Mouse (Mus musculus): ENCODE data around the gene Vwa7. TPM values are rescaled to one million over a fixed set of nuclear protein-coding genes. Genes with fewer than 3 reads are reported as not detected.
A peak's percentile ranks its signal among the peaks of the same experiment; 100 is the strongest.

Vwa7 gene
- polyA plus RNA-seq, 1 experiment from 2014 or later = 0.37 TPM

DNA sequence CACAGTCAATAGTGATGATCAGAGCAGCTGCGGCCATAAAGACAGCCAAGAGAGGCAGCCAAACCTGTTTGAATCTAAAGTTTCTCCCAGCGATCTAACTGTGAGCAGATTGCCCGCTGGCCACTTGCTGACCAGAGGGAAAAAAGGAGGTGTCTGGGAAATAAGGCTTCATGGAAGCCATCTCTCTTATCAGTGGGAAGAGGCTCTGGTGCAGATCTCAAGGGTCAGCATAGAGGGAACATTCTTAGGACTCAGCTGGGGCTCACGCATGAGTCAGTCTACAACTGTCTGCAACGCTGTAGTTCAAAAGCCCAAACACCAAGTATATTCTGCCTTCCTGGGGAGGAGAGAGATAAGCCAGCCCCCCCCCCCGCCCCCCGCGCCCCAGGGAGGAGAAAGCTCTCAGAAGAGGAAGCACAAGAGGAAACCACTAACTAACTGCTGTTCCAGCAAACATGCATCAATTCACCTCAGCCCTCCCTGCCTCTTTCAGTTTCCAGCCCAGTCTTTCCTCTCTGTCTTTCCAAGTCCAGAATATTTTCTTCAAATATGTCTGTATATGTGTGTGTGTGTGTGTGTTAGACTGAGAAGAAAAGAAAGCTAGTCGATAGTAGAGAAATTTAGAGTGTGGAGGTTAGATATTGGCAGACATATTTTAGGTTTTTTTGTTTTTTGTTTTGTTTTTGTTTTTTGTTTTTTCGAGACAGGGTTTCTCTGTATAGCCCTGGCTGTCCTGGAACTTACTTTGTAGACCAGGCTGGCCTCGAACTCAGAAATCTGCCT, 32.0 kb downstream of the Vwa7 start:
- no peak for ATAC-seq (ENCODE audit: insufficient number of reproducible peaks, low FRiP score)
- peak overlapping the region; percentile 49; the same call in 1 of the 2 replicates for H3K9ac ChIP-seq
- peaks cover 12% of the 10 kb centered on the region for H3K36me3 ChIP-seq
- 20% methylated on average over 11 of the region's 11 CpGs for WGBS
- no peaks in the 10 kb centered on the region for H3K9me3 ChIP-seq (replicated peaks)
- peak overlapping the region; percentile 99 for H3K27ac ChIP-seq (ENCODE audit: poor library complexity, severe bottlenecking)
- peaks cover 62% of the 10 kb centered on the region for H3K4me1 ChIP-seq (replicated peaks)
- no peaks in the 10 kb centered on the region for H3K27me3 ChIP-seq (replicated peaks)
- peak overlapping the region; percentile 88 for H3K4me2 ChIP-seq
- H3K4me3 ChIP-seq = 0 out of 2 replicates have a peak overlapping the region, but pooled peaks have one; percentile 17

- peak overlapping the region; percentile 88 for H3K4me2 ChIP-seq
- H3K9ac ChIP-seq = peak overlapping the region; percentile 94; the same call in 1 of the 2 replicates
- H3K27me3 ChIP-seq (replicated peaks) = no peaks in the 10 kb centered on the region
- H3K9me3 ChIP-seq (replicated peaks) = no peaks in the 10 kb centered on the region; the same call in 1 of the 2 replicates
- WGBS = 61% methylated on average over 5 of the region's 5 CpGs
- peak overlapping the region; percentile 99 for H3K27ac ChIP-seq (ENCODE audit: poor library complexity, severe bottlenecking)
- peaks cover 18% of the 10 kb centered on the region for H3K36me3 ChIP-seq
- H3K4me3 ChIP-seq = peak overlapping the region; percentile 75; the same call in 1 of the 2 replicates
- peaks cover 62% of the 10 kb centered on the region for H3K4me1 ChIP-seq (replicated peaks)
- no peak for ATAC-seq (ENCODE audit: insufficient number of reproducible peaks, low FRiP score)
Measured at GRCm38 (mm10) chr17:35048932-35049440, 32.6 kb downstream of the Vwa7 start.

- peak within 1 kb of the TSS; percentile 94 for H3K9ac ChIP-seq
- H3K36me3 ChIP-seq = peaks cover 24% of the 10 kb centered on the region
- no peaks in the 10 kb centered on the region; the same call in 1 of the 2 replicates for H3K9me3 ChIP-seq (replicated peaks)
- WGBS = under 1% methylated on average over 11 of the region's 11 CpGs
- H3K27ac ChIP-seq (ENCODE audit: poor library complexity, severe bottlenecking) = peak within 1 kb of the TSS; percentile 99
- ATAC-seq (ENCODE audit: insufficient number of reproducible peaks, low FRiP score) = peak; percentile 37
- H3K4me1 ChIP-seq (replicated peaks) = peaks cover 57% of the 10 kb centered on the region
- H3K4me3 ChIP-seq = peak within 1 kb of the TSS; percentile 75
- peak within 1 kb of the TSS; percentile 88 for H3K4me2 ChIP-seq
- H3K27me3 ChIP-seq (replicated peaks) = no peaks in the 10 kb centered on the region
Measured at GRCm38 (mm10) chr17:35049561-35050016, 33.2 kb downstream of the Vwa7 start, which contains the start of gene Clic1. Gene Clic1, plus strand, starts transcription at chr17:35049966.

DNA sequence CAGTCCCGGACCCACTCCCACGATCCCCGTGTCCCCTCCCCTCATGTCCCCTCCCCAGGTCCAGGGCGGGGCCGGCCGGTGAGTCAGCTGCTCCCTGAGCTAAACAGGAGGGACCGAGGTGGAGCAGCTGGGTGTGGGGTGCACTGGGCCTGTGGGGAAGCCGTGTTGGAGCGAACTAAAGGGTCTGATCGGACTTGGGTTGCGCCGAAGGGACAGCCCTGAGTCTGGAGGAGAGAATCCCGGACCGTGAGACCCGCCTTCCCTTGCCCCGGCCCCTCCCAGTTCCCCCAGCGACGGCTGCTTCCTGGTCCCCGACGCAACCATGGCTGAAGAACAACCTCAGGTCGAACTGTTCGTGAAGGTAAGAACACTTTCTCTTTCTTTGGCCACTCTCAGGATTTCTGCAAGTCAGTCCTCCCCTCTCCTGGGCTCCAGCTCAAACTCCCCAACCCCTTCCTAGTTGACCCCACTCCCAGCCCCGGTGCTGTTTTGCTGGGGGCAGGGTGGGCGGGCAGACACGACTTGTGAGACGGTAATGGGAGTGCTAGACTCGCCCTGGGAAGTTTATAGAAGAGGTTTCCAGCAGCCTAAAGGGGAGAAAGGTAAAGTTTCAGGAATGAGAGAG, 33.9 kb downstream of the Vwa7 start:
- ATAC-seq (ENCODE audit: insufficient number of reproducible peaks, low FRiP score) = peak; percentile 60
- Histone ChIP-seq H3K27me3 (replicated peaks) (no peaks in the 10 kb centered on the region), H3K9me3 (replicated peaks) (no peaks in the 10 kb centered on the region; the same call in 1 of the 2 replicates), H3K9ac (peak overlapping the region; percentile 94), H3K4me1 (replicated peaks) (peaks cover 54% of the 10 kb centered on the region), H3K27ac (ENCODE audit: poor library complexity, severe bottlenecking) (peak overlapping the region; percentile 99), H3K4me2 (peak overlapping the region; percentile 88), H3K4me3 (peak overlapping the region; percentile 75), H3K36me3 (peaks cover 30% of the 10 kb centered on the region)
- 1% methylated on average over 27 of the region's 27 CpGs for WGBS

DNA sequence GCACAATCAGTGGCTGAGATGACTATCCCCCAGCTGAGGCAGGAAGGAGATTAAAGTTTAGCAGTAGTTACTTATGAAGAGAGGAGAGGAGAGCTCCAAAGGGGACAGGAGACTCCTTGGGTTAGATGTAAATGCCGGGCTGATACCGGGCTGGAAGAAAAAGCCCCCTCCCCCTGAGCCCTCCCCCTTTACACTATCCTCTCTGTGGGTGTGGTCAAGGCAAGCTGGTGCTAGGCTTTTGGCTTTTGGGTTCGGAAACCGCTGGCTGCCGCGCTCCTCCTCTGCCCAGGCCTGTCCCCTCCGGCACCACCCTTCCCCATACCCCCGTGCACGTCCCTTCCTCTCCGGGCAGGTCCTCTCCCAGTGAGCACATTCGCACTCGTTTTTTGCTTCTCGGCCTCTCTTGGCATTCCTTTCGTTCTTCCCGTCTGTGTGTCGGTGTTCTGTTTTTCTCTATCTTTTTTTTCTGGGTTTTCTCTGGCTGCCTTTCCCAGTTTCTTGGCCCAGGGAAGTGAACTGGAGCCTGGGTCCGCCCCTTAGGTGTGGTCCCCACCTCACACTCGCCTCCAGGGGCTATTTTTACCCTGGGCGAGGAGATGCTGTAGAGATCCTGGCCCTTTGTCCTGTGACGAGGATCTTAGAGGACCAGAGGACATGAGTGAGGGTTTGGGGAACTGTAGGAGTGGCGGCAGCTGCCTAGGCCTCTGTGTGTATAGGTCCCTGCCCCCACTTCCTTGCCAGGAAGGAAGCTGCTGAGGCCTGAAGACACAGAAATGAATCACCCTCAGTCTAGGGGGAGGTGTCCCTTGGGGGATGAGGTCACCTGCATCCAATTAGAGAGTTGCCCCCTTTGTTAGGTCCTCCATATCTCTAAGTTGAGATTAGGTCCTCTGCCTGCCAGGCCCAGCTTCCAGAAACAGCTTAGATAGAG, 35.0 kb downstream of the Vwa7 start:
- H3K9me3 ChIP-seq (replicated peaks) = no peaks in the 10 kb centered on the region; the same call in 1 of the 2 replicates
- peaks cover 41% of the 10 kb centered on the region for H3K36me3 ChIP-seq
- peak overlapping the region; percentile 75 for H3K4me3 ChIP-seq
- H3K27ac ChIP-seq (ENCODE audit: poor library complexity, severe bottlenecking) = peak overlapping the region; percentile 99
- H3K9ac ChIP-seq = peak overlapping the region; percentile 94
- no peaks in the 10 kb centered on the region for H3K27me3 ChIP-seq (replicated peaks)
- ATAC-seq (ENCODE audit: insufficient number of reproducible peaks, low FRiP score) = peak; percentile 80
- under 1% methylated on average over 21 of the region's 21 CpGs for WGBS
- peak overlapping the region; percentile 88 for H3K4me2 ChIP-seq
- peaks cover 45% of the 10 kb centered on the region for H3K4me1 ChIP-seq (replicated peaks)

- H3K4me1 ChIP-seq (replicated peaks) = peaks cover 41% of the 10 kb centered on the region
- no peaks in the 10 kb centered on the region; the same call in 1 of the 2 replicates for H3K9me3 ChIP-seq (replicated peaks)
- ATAC-seq (ENCODE audit: insufficient number of reproducible peaks, low FRiP score) = no peak
- peak overlapping the region; percentile 75 for H3K4me3 ChIP-seq
- peaks cover 48% of the 10 kb centered on the region for H3K36me3 ChIP-seq
- no peaks in the 10 kb centered on the region for H3K27me3 ChIP-seq (replicated peaks)
- H3K27ac ChIP-seq (ENCODE audit: poor library complexity, severe bottlenecking) = peak overlapping the region; percentile 99
- H3K4me2 ChIP-seq = peak overlapping the region; percentile 88
- 68% methylated on average over 12 of the region's 12 CpGs for WGBS
- H3K9ac ChIP-seq = peak overlapping the region; percentile 94
Measured at GRCm38 (mm10) chr17:35052271-35052798, 36.0 kb downstream of the Vwa7 start.

DNA sequence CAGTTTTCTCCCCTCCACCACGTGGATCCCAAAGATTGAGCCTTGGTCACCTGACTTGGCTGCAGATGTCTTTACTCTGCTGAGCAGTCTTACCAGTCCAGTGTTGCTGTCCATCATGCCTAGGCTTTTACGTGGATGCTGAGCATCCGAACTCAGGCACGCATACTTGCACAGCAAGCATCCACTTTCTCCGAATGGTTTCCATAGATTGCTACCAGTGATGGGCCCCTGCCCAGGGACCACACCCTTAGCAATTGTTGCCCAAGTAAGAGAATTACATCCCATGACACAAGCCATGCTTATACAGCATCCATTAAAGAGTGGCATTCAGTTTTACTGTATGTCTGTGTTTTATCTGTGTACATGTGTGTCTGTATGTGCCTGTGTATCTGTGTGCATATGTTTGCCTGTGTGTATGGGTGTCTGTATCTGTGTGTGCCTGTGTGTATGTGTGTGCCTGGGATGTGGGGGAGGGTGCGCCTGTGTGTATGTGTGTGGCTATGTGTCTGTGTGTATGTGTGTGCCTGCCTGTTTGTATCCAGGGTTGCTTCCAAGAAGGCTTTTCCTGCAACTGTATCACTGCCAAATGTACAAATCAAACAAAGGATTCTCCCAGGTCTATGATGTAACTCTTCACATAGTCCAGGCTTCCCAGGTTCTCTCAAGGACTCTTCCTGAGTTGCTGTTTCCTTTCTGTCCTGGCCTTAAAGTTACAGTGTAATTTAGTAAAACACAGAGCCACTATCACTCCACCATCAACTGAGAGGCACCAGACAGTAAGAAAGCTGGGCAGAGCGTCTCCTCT, 39.5 kb downstream of the Vwa7 start:
- WGBS = 86% methylated on average over 7 of the region's 7 CpGs
- Histone ChIP-seq H3K4me1 (replicated peaks) (peaks cover 37% of the 10 kb centered on the region), H3K9me3 (replicated peaks) (no peaks in the 10 kb centered on the region; the same call in 1 of the 2 replicates), H3K27me3 (replicated peaks) (no peaks in the 10 kb centered on the region), H3K27ac (ENCODE audit: poor library complexity, severe bottlenecking) (no peak overlapping the region), H3K4me3 (no peak overlapping the region), H3K9ac (no peak overlapping the region), H3K4me2 (no peak overlapping the region), H3K36me3 (peaks cover 69% of the 10 kb centered on the region)
- no peak for ATAC-seq (ENCODE audit: insufficient number of reproducible peaks, low FRiP score)

DNA sequence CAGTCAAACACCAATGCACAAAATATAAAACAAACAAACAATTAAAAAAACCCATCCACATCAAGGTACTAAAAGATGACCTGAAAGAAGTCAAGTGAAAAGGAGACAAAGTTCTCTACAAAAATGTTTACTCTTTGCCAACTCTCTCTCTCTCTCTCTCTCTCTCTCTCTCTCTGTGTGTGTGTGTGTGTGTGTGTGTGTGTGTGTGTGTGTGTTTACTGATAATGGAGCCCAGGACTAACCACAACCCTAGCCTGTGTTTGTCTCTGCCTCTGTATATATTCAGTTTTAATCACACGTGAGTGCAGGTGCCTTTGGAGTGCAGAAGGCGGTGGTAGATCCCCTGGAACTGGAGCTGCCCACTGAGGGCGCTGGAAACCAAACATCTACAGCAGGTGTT, 40.7 kb downstream of the Vwa7 start:
- no peak overlapping the region for H3K4me3 ChIP-seq
- 74% methylated on average over 3 of the region's 3 CpGs for WGBS
- no peak for ATAC-seq (ENCODE audit: insufficient number of reproducible peaks, low FRiP score)
- H3K4me2 ChIP-seq = no peak overlapping the region
- peak overlapping the region; percentile 8; the same call in 1 of the 2 replicates for H3K9ac ChIP-seq
- H3K27ac ChIP-seq (ENCODE audit: poor library complexity, severe bottlenecking) = no peak overlapping the region
- peaks cover 35% of the 10 kb centered on the region for H3K4me1 ChIP-seq (replicated peaks)
- H3K9me3 ChIP-seq (replicated peaks) = no peaks in the 10 kb centered on the region; the same call in 1 of the 2 replicates
- H3K36me3 ChIP-seq = peaks cover 79% of the 10 kb centered on the region
- no peaks in the 10 kb centered on the region for H3K27me3 ChIP-seq (replicated peaks)

DNA sequence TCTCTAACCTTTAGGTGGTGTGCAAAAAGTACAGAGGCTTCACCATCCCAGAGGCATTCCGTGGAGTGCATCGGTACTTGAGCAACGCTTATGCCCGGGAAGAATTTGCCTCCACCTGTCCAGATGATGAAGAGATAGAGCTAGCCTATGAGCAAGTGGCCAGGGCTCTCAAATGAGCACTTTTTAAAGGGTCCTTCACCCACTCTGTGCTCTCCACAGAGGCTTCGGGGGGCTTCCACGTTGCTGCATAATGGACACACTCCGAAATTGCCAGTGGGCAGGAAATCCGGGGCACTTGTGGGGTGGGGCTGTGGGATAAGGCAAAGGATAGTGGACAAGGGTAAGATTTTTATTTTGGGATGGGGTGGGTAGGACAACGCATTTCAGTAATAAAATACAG, 41.9 kb downstream of the Vwa7 start:
- 0 out of 2 replicates have a peak overlapping the region, but pooled peaks have one; percentile 3 for H3K9ac ChIP-seq
- 63% methylated on average over 9 of the region's 9 CpGs for WGBS
- no peak for ATAC-seq (ENCODE audit: insufficient number of reproducible peaks, low FRiP score)

More for the DNA sequence above, 41.9 kb downstream of the Vwa7 start:
- peak overlapping the region; percentile 96 for H3K4me2 ChIP-seq
- H3K9me3 ChIP-seq (replicated peaks) = no peaks in the 10 kb centered on the region; the same call in 1 of the 2 replicates
- 0 out of 2 replicates have a peak overlapping the region, but pooled peaks have one; percentile 76 for H3K4me3 ChIP-seq
- peaks cover 25% of the 10 kb centered on the region for H3K4me1 ChIP-seq (replicated peaks)
- H3K27me3 ChIP-seq (replicated peaks) = peaks cover 7% of the 10 kb centered on the region; the same call in 1 of the 2 replicates
- peak overlapping the region; percentile 95 for H3K27ac ChIP-seq (ENCODE audit: poor library complexity, severe bottlenecking)
- peaks cover 80% of the 10 kb centered on the region for H3K36me3 ChIP-seq

Measured in heart, embryonic 12.5 days (tissue).